Mouse (Mus musculus) olfactory bulb, adult 2 months (tissue): ENCODE results near the gene Sh3rf3. TPM values are rescaled to one million over a fixed set of nuclear protein-coding genes. Genes with fewer than 3 reads are reported as not detected.
A peak's percentile ranks its signal among the peaks of the same experiment; 100 is the strongest.

Source experiments
- H3K27ac ChIP-seq: fragments of 200-500 bp; 2 replicates; pipeline ENCODE4 v1.5.1; 2012; ENCODE audit warnings: low read depth, low read length; ENCODE audit not compliant: insufficient read depth
- H3K4me1 ChIP-seq: fragments of 200-500 bp; 2 replicates; pipeline ENCODE4 v1.6.1; 2012; ENCODE audit warnings: low read length; ENCODE audit not compliant: control insufficient read depth, insufficient read depth
- H3K4me3 ChIP-seq: fragments of 200-500 bp; 2 replicates; pipeline ENCODE4 v1.5.1; 2012; ENCODE audit warnings: mild to moderate bottlenecking, low read depth, low read length, moderate library complexity; ENCODE audit not compliant: insufficient read depth
- CTCF ChIP-seq: fragments of 200-500 bp; IDR thresholded peaks from 2 replicates; pipeline ENCODE4 v1.5.1; 2012; ENCODE audit warnings: low read depth, mild to moderate bottlenecking, low read length, moderate library complexity; ENCODE audit not compliant: insufficient read depth
- POLR2A ChIP-seq: fragments of 200-500 bp; IDR thresholded peaks from 2 replicates; pipeline ENCODE4 v1.6.1; 2012; ENCODE audit warnings: mild to moderate bottlenecking, low read depth, low read length, moderate library complexity; ENCODE audit not compliant: insufficient read depth
- WGBS: fragments of 180-500 bp; shearing (Covaris S2); methylation state at CpG from one replicate; pipeline ENCODE4 v1.1.7; 2018; 5-methylcytosine and 5-hydroxymethylcytosine counted together
- polyA plus RNA-seq: library from polyadenylated mRNA; stranded (reverse); fragments of >200 nt; gene quantifications from 2 replicates; pipeline ENCODE4 v1.2.4, GENCODE M21; 2012; ENCODE audit warnings: low replicate concordance; ENCODE audit not compliant: missing spikeins, insufficient read depth, insufficient read length

The Sh3rf3 gene
- not detected in 2 replicates for polyA plus RNA-seq

DNA sequence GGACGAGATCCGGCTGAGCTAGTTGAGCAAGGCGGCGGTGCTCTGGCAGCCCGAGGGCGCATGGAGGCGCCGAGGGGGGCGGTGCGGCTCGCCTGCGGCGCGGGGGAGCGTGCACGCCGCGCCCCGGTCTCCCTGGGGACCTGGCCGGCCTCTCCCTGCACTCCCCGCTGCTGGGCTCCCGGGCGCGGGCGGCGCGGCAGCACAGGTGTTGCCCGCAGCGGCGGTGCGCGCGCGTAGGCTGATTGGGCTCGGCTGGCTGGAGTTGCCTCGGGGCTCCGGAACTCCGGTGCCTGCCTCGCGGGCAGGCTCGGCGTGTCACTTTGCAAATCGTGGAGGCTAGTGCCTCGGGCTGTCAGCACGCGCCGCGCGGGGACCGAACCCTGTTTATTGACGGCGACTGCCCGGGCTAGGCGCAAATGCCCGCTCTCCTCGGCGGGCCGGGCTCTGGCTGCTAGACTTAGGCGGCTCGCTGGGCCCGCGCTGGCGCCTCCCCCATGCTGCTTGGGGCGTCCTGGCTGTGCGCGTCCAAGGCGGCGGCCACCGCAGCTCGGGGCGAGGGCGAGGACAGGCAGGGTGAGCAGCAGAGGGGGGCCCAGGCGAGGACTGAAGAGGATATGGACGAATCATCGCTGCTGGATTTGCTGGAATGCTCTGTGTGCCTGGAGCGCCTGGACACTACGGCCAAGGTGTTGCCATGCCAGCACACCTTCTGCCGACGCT is at the start of gene Sh3rf3:
TSS of gene Sh3rf3 (plus strand) at position 279 of the 720 bp plus-strand sequence.
- TF ChIP-seq CTCF (no peak), POLR2A (no peak)
- Histone ChIP-seq H3K4me3 (peak within 1 kb of the TSS; percentile 52), H3K4me1 (peaks cover 20% of the 10 kb centered on the region), H3K27ac (no peak within 1 kb of the TSS)
- under 1% methylated on average over 79 of the region's 79 CpGs for WGBS

DNA sequence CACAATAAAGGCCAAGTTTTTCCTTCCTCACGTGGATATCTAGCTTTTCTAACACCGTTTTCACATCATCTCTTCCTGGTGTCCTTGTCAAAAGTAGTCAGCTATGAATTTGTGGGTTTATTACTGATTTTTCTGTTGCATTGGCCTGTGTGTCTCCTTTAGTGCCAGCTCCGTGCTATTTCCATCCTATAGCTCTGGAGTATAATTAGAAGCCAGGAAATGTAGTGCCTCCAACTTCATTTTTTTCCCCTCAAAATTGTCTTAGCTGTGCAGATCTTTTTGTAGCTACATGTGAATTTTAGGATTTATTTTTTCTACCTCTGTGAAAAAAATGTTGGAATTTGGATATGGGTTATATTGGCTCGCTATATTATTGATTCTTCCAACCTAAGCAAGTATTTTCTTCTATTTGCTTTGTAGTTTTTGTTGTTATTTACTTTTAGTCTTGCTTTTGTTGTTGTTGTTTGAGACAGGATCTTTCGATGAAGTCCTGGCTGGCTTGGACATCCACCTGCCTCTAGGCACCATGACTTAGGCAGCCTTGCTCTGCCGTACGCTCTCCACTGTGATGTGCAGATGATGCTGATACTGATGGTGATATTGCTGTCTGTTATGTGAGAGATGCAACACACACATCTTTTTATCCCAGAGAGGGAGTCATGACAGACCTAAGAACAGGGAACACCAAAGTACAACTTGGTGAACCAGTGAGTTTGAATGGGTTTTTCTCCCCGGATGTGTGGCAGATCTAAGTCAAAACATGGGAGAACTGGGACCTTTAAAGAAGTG is 24.5 kb upstream of the Sh3rf3 start:
- Histone ChIP-seq H3K27ac (no peak overlapping the region), H3K4me1 (no peaks in the 10 kb centered on the region), H3K4me3 (no peak overlapping the region)
- TF ChIP-seq CTCF (no peak), POLR2A (no peak)
- WGBS, result 87% methylated on average over 8 of the region's 8 CpGs

DNA sequence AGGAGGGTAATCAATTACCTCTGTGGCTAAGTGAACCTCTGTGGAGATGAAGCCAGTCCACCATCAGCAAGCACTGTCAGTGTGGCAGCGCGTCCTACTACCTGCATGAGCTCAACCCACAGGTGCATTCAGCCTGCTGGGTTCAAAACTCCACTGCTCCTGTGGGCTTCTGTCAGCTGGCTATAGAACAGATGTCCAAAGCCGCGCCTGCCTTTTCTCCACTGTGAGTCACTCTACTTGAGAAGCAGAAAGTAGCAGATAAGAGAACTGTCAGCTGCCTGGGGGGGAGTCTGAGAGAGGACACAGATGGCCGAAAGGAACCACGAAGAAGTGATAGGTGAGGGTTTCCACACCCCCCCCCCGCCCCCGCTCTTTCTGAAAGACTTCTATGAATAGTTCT is 15.6 kb upstream of the Sh3rf3 start:
- H3K27ac ChIP-seq, result no peak overlapping the region
- TF ChIP-seq CTCF (no peak), POLR2A (no peak)
- no peak overlapping the region for H3K4me3 ChIP-seq
- H3K4me1 ChIP-seq, result peaks cover 5% of the 10 kb centered on the region; the same call in 1 of the 2 replicates
- 78% methylated on average over 8 of the region's 8 CpGs for WGBS

DNA sequence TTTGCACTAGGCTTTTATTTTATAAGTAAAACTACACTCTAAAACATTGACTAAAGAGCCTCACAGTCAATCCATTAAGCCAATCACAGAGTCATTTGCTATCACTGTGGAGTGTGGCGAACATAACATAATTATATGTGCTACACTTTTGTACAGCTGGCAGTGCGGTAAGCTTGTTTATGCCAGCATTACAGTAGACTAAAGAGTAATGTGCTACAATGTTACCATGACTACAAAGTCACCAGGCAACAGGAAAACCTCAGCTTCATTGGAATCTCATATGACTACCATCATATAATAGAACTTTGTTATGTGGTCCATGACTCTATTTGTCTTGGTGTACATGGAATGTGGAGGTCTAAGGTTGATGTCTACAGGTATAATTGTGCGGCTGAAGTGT is 15.0 kb upstream of the Sh3rf3 start:
- no peak overlapping the region for H3K4me3 ChIP-seq
- peaks cover 5% of the 10 kb centered on the region; the same call in 1 of the 2 replicates for H3K4me1 ChIP-seq
- WGBS, result 55% methylated on average over 3 of the region's 3 CpGs
- no peak for TF ChIP-seq POLR2A
- TF ChIP-seq CTCF, result no peak
- no peak overlapping the region for H3K27ac ChIP-seq

DNA sequence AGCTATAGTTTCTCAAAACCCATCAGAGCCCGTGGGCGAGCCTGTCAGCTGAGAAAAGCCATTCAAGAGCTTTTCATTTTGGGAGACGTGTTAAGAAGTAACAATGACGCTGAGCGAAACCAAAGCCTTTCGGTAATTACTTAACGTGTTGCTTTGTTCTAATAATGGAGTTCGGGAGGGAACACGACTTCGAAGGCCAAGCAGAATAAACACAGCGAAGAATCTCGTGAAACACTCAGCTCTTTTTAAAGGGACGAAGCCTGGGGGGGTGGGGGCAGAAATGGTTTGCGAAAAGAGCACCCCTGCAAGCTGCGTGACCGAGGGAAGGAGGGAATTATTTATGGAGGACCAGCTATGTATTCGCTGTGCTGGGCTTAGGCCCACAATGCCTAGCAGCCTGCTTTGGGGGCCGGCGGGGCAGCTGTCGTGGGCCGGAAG is 12.1 kb upstream of the Sh3rf3 start:
- WGBS, result 35% methylated on average over 21 of the region's 21 CpGs
- TF ChIP-seq CTCF (no peak), POLR2A (no peak)
- Histone ChIP-seq H3K4me3 (no peak overlapping the region), H3K27ac (no peak overlapping the region), H3K4me1 (peaks cover 5% of the 10 kb centered on the region; the same call in 1 of the 2 replicates)

DNA sequence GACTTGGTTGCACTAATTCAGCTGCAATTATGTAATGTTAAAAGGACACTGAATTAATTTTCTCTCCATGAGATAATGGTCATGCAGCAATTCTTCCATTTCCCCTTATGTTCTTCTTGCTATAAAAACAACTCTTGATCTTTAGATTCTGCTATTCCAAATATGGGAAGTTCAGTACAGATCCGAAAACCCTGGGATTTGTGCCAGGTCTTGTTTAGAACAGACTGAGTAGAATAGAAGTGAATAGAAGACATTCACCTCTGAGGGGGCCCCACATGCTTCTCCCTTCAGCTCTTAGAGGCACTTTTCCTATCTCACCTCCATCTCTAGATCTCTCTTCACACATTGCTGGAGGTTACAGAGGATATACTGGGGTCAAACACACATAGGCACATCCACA is 10.8 kb upstream of the Sh3rf3 start:
- Histone ChIP-seq H3K4me3 (no peak overlapping the region), H3K27ac (no peak overlapping the region), H3K4me1 (peaks cover 5% of the 10 kb centered on the region; the same call in 1 of the 2 replicates)
- TF ChIP-seq POLR2A (no peak), CTCF (no peak)
- WGBS, result 56% methylated on average over 1 of the region's 1 CpGs

DNA sequence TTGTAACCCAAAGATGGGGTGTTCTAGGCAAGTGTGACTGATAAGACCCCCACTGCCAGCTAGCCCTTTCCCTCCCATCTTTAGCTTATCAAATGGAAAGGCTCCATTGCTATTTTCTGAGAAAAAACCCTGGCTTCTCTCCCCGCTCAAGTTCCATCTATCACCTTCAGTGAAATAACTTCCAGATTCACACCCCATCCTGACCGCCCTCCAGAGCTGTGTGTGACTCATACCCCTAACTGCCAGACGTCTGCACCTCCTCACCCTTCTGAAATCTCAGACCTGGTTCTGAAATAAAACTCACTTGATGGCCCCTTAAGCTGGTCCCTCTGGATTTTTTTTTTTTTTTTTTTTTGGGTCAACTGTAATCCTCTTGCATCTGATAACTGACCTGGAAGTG is 5.2 kb upstream of the Sh3rf3 start:
- H3K27ac ChIP-seq, result no peak overlapping the region
- H3K4me3 ChIP-seq, result no peak overlapping the region
- 63% methylated on average over 3 of the region's 3 CpGs for WGBS
- peaks cover 10% of the 10 kb centered on the region for H3K4me1 ChIP-seq
- TF ChIP-seq POLR2A, result no peak
- TF ChIP-seq CTCF, result no peak

DNA sequence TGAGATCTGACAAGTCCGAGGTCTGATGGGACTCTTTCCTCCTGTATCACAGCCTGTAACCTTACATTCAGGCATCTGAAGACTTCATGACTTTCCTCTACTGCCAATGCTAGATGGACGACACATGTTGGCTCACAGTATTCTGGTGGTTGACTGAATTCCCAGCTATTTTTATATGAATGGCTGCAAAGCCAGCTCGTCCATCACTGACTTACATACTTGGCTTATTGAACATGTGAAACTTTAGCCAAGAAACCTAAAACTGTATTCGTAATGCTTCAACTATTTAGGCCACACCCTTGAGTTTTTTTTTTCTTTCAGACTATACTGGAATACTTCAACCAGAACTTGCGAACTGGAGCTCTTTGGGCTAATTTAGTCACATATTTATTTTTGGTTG is 3.0 kb upstream of the Sh3rf3 start:
- H3K27ac ChIP-seq, result no peak overlapping the region
- TF ChIP-seq POLR2A, result no peak
- TF ChIP-seq CTCF, result no peak
- 91% methylated on average over 5 of the region's 5 CpGs for WGBS
- H3K4me3 ChIP-seq, result no peak overlapping the region
- H3K4me1 ChIP-seq, result peaks cover 20% of the 10 kb centered on the region
